Mouse (Mus musculus) E14TG2a.4 (cell line): ENCODE data around the gene Arpp21.

Experiments
- CTCF ChIP-seq: conservative IDR thresholded peaks from 2 replicates; pipeline ENCODE4 v1.5.1; 2014; ENCODE audit warnings: low read length
- POU5F1 ChIP-seq: IDR thresholded peaks from 2 replicates; pipeline ENCODE4 v1.6.1; 2014; ENCODE audit warnings: low read length, borderline replicate concordance

DNA sequence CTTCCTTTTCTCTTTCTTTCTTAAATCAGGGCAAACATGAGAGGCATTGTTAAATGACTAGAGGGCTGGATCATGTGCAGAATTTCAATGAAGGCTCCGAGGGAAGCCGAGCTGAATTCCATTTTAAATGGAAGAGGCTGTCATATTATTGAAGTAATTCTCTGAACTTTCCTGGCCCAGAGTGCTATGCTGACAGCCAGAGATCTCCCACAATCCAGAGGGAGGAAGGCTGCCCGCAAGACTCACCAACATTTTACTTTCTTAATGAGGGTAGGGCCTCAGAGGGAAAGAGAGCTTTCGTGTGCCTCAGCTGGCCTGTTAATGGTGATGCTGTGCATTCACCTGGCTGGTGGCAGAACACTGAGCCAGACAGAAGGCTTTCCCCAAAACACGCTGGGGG, 160.5 kb downstream of the Arpp21 start:
- TF ChIP-seq CTCF: no peak
- no peak for TF ChIP-seq POU5F1
